Mouse (Mus musculus) layer of hippocampus, postnatal 14 days (tissue): ENCODE data around the gene Lif. TPM values are rescaled to one million over a fixed set of nuclear protein-coding genes. Genes with fewer than 3 reads are reported as not detected.

Experiments
- DNase-seq, 2 experiments: peaks; one replicate each; pipeline ENCODE4 v3.0.0; 2021 to 2022; ENCODE audit warnings: low spot score in 2 of 2, mixed read lengths in 1 of 2
- total RNA-seq, 2 experiments: library from RNA; stranded (reverse); gene quantifications; 2 replicates each; pipeline ENCODE4 v1.2.3; 2021

Lif gene
- total RNA-seq, 2 experiments from 2014 or later = 0.69 to 0.78 TPM

- peak in 1 of 2 experiments; percentile 34 for DNase-seq
These were observed 39.4 kb downstream of the Lif start for GRCm38 (mm10) chr11:4296610-4297275.

DNA sequence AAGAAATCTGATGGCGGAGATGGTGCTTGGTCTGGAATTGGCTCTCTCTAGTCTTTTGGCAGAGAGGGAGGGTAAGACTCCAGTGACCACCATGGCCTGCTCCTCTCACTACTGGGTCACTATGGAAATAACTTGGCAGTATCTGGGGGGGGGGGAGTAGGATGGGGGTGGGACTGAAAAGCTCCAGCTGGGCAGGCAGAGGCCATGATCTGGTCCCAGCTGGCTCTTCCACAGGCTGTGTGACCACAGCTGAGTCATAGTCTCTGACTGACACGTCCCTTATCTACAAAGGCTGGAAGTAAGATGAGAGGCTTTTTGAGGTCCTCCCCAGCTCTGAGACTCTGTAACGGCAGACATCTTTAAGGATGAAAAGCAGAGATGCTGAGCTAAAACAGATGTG is 40.4 kb downstream of the Lif start:
- no peak for DNase-seq

DNA sequence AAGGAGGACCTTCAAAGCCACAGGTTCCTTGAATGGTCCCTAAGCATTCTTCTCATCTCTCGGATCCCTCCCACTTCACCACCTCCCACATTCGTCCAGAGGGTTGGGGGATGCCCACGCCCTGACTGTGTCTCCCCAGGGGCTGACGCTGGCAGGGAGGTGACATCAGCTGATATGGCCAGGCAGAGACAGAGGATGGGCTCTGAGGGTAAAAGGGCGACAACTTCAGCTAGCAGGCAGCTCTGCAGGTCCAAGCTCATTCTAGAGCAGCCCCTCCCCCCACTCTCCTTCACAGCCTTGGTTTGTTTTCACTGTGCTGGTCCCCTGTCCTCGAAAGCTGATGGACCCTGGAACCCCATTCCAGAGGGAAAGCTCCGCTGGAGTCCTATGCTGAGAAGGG is 41.3 kb downstream of the Lif start:
- no peak for DNase-seq

DNA sequence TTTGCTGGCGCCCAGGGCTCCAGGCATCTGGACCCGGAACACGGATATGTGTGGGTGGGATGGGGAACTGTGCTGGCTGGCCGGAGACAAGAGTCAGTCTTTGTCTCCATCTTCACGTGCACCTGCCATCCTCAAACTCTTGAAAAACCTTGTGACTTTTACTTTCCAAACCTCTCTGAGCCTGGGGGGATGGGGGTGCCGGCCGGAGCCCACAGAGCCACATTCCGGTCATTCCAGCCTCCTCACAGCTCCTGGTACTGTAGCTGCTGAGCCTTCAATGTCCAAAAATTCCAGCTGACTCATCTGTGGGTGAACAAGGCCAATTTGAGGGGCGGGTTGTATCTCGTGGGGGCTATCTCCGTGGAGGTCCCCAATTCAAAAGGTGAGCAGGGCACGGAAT is 41.8 kb downstream of the Lif start:
- no peak for DNase-seq

- no peak for DNase-seq
These were observed 42.5 kb downstream of the Lif start for GRCm38 (mm10) chr11:4299735-4300474.

DNA sequence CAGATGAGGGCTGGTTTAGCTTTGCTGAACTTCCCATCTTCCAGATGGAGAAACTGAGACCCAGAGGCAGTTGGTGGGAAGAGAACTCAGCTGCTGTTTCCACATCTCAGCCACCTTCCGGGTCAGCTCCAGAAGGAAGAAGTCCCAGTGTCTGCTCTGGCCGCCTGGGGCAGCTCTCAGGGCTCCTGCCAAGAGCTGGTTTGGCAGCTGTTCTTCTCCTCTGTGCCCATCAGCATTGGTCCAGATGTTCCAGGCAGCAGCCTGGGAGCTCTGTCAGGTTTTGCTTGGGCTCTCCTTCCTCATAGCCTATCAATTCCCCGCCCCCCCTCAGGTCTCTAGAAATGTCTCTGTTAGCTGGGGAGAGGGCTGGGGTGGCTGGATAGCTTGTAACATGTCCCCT is 43.3 kb downstream of the Lif start:
- no peak for DNase-seq

DNA sequence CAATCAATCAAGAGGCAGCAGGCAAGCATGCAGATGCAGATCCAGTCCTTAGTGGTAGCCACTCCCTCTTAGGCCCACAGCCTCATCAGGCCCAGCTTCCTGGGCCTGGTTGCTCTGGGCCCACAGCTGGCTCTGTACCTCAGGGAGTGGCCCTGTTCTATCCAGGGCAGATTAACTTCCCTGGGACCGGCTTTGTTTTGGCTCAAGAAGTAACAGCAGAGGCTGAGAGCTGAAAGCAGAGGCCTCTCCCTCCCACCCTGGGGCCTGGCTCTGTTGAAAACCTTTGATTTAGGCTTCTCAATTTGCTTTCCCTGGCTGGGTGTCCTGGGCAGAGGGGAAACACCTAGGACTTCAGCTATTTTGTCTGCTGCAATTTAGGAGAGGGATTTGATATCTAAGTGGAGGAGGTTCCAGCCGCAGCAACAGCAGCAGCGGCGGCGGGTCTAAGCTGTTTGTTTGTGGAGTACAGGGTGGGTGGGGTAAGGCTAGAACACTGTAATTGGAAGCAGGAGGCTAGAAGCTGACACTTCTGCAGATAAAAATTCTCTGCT is 45.1 kb downstream of the Lif start:
- no peak for DNase-seq

DNA sequence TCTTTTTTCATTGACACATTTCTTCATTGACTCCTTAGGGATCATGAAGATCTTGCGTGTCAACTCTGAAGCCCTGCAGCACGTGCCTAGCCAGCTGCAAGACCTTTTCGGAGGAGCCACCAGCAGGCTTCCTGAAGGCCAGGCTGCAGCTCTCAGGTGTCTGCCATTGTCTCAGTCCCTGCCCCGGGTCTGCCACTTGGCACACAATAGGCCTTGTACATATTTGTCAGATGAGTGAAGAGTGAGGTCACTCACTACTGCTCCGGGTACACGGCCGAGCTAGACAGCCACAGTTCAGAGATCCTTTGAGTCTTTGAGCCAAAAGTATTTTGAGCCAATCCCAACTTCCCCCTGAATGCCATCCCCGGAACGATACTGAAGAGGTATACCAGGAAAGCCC is 45.7 kb downstream of the Lif start:
- no peak for DNase-seq

DNA sequence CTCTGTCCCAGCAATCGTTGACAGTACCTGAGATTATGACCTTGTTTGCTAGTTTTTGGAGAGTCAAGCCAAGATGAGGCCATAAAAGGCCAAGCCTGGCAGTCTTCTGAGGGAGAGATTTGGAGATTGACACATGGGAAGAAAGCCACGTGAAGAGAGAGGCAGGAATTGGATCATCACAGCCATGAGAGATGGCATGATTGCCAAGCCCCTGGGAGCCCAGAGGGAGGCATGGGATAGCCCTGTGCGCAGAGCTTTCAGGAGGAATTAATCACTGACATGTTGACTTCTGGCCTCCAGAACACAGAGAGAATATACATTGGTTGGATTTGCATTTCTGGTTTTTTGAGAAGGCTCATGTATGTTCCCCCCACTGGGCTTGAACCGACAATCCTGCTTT is 46.8 kb downstream of the Lif start:
- no peak for DNase-seq

- DNase-seq = no peak
These were observed 47.7 kb downstream of the Lif start for GRCm38 (mm10) chr11:4305090-4305489.

DNA sequence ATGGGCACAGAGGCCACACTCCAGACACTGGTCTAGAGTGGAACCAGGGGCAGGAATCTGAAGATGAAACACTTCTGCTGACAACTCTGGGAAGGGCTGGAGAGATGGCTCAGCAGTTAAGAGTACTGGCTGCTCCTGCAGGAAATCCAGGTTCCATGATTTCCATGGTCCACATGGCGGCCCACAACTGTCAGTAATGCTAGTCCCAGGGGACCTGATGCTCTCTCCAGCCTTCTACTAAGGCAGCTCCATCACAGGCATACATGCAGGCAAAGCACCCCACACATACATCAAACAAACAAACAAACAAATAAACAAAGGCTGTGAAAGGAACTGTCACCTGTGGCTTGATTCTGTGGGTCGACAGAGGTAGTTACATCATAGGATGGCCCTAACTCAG is 48.7 kb downstream of the Lif start:
- DNase-seq = no peak

DNA sequence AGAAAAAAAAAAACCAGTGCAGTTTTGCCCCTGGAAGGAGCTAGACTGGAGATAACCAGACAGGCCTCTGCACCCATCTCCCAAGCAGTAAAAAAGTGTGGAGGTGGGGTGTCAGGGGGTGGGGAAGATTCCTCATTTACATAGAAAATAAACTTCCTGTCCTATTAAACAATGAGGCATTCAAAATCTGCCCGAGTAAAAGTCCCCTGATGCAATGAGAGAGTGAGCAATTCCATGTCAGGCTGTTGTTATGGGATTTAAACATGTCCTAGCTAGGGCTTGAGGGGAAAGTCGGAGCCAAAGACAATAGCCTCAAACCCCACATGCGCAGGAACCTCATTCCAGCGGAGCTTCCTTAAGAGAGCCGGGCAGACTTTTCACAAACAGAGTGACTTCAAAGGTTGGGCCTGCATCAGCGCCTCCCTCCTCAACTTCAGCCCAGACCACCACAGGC is 50.7 kb downstream of the Lif start:
- DNase-seq = no peak

- DNase-seq = peak in 1 of 2 experiments; percentile 18
These were observed 51.4 kb downstream of the Lif start for GRCm38 (mm10) chr11:4308514-4309450.

DNA sequence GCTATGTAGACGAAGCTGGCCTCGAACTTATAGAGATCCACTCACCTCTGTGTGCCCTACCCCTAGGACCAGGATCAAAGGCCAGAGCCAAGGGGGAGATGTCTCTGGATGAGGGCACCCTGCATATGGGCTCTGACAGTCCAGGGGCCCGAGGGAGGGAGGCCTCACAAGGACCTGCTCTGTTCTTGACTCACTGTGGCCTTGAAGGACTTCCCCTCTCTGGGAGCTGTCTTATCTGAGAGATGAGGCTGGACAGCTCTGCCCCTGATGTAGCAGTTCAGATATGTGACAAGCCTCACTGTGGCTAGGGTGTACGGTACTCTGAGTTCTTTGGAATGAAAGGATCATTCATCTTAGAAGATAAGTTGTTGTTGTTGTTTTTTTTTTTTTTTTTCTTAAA is 52.3 kb downstream of the Lif start:
- DNase-seq = no peak

GRCm38 (mm10) chr11:4310324-4310723 is 53.0 kb downstream of the Lif start:
- no peak for DNase-seq

DNA sequence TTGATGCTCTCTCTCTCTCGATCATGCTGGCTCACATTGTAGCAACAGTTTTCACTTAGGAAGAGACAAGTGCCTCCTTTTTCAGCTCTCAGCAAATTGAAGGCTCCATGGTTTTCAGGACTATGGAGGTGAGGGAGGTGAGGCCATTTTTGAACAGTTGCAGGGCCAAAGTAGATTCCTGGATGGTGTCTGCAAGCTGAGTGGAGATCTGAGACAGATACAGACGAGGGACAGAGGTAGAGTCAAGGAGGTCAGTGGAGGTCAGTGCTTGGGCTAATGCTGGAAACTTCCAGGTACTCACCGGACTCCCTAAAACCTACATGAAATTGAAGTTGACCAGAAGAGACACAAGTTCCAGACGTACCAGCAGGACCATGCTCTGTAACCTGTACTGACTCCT is 54.8 kb downstream of the Lif start:
- no peak for DNase-seq

- no peak for DNase-seq
These were observed 59.9 kb downstream of the Lif start for GRCm38 (mm10) chr11:4317287-4317686.

DNA sequence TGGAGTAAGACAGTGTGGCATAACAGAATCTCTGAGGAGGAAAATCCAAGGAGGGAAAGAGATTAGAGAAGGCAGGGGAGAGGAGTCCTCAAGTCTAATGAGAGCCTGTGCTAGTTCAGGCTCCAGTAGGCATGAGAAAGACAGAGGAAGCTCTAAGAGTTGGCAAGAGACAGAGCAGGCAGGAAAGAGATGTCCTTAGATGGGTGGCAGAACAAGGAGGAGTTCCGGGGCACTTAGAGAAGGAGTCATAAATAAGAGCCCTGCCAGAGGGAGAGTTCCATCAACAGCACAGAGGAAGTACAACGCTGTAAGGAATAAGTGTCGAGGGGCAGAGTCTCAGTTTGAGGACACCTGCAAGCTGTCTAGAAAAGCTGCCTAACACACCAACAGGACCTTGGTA is 60.7 kb downstream of the Lif start:
- no peak for DNase-seq

DNA sequence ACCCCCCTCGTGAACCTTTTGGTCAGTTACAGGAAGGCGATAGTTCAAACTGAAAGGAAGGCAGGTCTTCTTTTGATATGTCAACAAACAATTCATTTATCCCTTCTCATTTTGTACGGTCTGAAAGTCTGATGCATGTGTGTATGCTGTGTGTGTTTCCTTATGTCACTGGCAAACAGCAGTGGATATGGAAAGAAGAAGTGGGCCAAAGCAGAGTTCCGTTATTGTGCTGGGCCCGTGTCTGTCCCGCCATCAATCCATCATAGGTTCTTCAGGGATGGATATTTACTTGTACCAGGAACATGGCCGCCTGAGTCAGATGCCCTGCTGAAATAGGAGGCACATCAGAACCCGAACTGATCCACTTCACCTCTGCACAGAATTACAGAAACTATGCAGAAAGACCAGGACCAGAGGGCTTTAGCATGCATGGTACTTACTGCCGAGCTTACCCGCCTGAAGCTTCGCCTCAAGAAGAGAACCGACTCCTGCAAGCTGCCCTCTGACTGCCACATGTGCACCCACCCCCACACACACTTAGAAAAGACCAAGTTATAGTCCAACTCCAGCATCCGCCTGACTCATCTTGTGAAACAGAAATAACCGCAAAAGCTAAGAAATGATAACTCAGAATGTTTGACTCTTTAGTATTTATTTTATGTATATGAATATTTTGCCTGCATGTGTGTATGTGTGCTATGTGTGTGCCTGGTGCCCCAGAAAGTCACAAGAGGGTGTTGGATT is 62.0 kb downstream of the Lif start:
- DNase-seq = no peak

- no peak for DNase-seq
These were observed 63.5 kb downstream of the Lif start for GRCm38 (mm10) chr11:4320876-4321275.
